Mouse (Mus musculus): ENCODE measurements around the gene Sytl1.

The Sytl1 gene

GRCm38 (mm10) chr4:133247072-133247471 lies 15.8 kb downstream of the Sytl1 start:
- no peak for DNase-seq (ENCODE audit: low read depth)

- no peak for DNase-seq (ENCODE audit: low read depth)
Measured at GRCm38 (mm10) chr4:133244289-133244688, 18.6 kb downstream of the Sytl1 start.

- DNase-seq (ENCODE audit: low read depth), result no peak
Measured at GRCm38 (mm10) chr4:133243538-133243937, 19.4 kb downstream of the Sytl1 start.

DNA sequence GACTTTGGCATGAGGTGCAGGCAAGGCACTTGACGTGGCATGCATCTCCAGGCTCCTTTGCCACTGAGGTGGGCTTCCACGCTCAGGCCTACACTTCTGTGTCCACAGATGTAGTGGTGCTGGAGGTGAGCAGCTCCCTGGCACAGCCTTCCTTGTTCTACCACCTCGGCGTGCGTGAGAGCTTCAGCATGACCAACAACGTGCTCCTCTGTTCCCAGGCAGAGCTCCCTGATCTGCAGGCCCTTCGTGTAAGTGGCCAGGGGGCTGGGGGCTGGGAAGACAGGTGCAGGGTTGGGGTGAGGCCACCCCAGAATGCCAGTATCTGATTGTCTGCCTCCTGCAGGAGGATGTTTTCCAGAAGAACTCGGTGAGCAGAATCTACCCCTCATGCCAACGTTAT lies 20.2 kb downstream of the Sytl1 start:
- DNase-seq (ENCODE audit: low read depth), result no peak

GRCm38 (mm10) chr4:133241910-133242309 lies 21.0 kb downstream of the Sytl1 start:
- DNase-seq (ENCODE audit: low read depth), result no peak

DNA sequence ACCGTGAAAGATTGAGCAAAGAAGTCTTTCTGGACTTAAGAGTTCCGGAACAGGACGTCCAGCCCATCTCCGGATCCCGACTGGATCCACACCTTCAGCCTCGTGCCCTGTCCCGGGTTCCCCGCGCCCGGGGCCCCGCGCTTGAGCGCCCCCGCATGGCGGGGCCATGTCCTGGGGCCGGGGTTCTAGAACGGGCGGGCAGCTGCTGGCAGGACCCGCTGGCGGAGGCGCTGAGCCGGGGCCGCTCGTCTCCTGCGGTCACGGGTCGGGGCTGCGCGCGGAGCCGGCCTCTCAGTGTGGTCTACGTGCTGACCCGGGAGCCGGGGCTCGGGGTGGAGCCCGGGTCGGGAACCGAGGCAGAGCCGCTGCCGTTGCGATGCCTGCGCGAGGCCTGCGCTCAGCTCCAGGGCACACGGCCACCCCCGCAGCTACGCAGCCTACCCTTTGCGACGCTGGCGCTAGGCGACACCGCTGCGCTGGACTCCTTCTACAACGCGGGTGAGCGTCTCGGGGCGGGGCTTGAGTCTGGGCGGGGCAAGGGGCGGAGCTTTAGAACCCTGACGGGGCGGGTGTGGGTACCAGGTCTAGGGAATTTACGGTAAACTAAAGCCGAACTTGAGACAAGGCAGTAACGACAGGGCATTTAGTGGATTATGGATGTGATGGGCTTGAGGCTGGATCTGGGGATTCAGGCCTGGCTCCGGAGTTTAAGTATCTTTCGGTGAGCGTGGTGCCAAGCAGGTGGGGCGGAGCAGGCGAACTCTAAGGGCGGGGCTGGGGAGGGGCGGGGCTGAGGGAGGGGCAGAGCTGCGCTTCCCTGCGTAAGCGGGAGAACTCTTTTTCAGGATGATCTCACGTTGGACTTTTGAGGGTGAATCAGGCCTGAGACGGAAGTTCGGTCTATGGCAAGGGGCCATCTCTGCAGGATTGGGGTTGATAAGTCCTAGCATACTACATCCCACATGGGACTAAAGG lies 21.7 kb downstream of the Sytl1 start:
- peak; percentile 66 for DNase-seq (ENCODE audit: low read depth)

GRCm38 (mm10) chr4:133240490-133240921 lies 22.4 kb downstream of the Sytl1 start, which contains the start of gene Map3k6:
TSS of gene Map3k6 (plus strand) at chr4:133240818.
- peak; percentile 40 for DNase-seq (ENCODE audit: low read depth)

DNA sequence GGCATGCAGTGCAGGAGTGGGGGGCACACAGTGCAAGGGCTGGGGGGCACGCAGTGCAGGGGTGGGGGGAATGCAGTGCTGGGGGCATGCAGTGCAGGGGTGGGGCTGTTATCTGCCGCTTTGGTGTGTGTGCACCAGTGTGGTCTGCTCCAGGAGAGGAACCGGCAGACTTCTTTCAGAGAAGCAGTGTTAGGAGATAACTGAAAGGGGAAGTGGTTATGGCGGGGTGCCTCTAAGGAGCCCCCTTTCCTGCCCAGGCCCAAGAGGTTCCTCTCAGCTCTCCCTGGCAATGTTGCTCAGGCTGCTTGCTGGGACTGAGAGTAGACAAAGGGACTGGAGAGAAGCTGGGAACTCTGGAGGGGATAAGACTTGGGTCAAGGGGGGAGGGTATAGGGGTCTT lies 25.0 kb downstream of the Sytl1 start:
- no peak for DNase-seq (ENCODE audit: low read depth)

GRCm38 (mm10) chr4:133235415-133235814 lies 27.5 kb downstream of the Sytl1 start:
- no peak for DNase-seq (ENCODE audit: low read depth)

DNA sequence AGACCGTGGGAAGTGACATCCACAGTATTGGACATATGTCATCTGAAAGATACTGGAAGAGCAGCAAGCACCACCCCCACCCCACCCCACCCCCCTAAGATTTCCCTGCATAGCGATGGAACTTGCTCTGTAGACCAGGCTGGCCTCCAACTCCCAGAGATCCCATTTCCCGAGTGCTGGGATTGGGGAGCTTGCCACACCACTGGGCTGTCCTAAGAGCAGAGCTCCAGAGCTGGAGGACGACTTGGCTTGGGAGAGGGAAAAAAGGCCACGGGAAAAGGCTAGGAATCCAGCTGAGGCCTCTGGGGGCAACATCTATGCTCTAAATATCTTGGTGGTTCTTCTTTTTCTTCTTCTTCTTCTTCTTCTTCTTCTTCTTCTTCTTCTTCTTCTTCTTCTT lies 28.1 kb downstream of the Sytl1 start:
- no peak for DNase-seq (ENCODE audit: low read depth)

DNA sequence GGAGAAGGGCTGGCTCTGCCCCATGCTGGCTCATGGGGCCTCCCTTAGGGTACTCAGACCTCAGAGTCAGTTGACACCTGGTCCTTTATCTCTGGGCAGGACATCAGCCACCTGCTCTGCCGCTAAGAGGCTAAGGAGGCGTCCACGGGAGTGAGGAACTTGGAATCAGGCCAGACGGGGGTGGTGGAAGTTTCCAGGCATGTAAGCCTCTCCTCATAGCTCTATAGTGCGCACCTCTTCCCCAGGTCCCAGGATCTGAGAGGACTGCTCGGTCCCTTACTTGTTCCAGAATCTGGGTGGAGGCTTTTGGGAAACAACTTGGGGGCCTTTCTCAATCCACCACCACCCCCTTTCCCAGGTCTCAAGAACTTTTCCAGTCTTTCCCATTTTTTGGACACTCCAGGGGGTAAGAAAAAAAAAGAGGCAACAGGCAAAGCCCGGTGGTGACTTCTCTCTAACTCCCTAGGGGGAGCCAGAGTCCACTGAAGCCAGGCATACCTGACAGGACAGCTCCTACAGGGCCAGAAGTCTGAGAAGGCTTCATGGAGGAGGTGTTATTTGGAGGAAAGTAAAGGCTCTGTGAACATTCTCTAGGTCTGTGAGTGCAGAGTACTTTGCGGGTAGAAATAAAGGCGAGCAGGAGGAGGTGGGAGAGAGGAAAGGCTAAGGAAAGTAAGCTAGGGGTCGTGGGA lies 29.5 kb downstream of the Sytl1 start:
- DNase-seq (ENCODE audit: low read depth), result no peak

GRCm38 (mm10) chr4:133229582-133229981 lies 33.3 kb downstream of the Sytl1 start:
- DNase-seq (ENCODE audit: low read depth), result no peak

GRCm38 (mm10) chr4:133227636-133228035 lies 35.3 kb downstream of the Sytl1 start:
- no peak for DNase-seq (ENCODE audit: low read depth)

- DNase-seq (ENCODE audit: low read depth), result no peak
Measured at GRCm38 (mm10) chr4:133226073-133226472, 36.8 kb downstream of the Sytl1 start.

DNA sequence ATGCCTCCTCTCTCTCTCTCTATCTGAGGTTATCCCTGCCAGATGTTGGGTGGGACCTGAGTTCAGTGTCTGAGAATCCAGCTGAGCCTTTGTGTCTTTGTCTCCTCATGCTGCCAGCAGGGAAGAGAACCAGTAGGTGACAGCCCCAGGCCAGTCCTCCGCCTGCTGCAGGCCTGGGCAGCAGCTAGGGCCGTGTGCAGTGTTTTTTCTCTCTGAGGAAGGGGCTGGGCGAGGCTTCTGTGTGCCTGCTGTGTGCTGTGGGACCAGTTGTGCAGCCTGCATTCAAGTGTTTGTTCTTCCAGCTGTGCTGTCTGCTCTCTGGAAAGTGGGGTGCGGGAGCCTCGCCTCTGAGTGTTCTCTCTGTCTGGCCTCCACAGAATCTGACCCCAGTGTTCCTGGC lies 39.0 kb downstream of the Sytl1 start:
- no peak for DNase-seq (ENCODE audit: low read depth)

DNA sequence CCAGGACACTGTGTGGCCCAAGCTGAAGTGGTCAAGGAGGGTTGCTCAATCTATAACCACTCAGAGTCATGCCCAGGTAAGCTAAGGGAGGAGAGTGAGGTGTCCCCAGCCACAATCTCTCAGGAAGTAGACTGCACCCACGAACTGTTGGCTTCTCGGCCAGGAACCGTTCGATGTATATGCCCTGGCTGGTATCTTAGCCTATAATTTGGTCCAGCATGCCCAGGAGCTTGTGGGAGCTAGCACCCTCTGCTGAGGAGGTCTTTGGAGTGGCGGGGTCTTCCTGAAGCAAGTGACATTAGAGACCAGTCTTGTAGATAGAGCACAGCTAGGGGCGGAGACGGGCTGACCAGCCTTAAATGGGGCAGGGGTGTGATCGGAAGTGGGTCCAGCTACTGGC lies 41.2 kb downstream of the Sytl1 start:
- DNase-seq (ENCODE audit: low read depth), result no peak

- no peak for DNase-seq (ENCODE audit: low read depth)
Measured at GRCm38 (mm10) chr4:133220656-133221055, 42.3 kb downstream of the Sytl1 start.

GRCm38 (mm10) chr4:133218745-133219144 lies 44.2 kb downstream of the Sytl1 start:
- DNase-seq (ENCODE audit: low read depth), result no peak

DNA sequence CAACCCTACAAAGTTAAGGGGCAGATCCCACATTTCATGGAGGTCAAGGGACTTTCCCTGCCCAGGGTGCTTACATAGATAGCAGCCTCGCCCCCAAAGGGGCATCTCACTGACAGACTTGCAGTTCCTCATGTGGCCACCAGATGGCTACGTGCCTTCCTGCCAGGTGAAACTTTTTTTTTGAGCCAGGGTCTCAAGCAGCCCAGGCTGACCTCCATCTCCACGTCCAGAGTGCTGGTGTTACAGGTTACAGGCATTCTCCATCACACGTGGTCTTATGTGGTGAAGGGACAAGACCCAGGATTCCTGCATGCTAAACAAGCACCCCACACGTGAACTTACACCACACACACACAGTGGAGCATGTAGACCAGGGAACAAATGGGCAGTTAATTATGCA lies 45.3 kb downstream of the Sytl1 start:
- no peak for DNase-seq (ENCODE audit: low read depth)

DNA sequence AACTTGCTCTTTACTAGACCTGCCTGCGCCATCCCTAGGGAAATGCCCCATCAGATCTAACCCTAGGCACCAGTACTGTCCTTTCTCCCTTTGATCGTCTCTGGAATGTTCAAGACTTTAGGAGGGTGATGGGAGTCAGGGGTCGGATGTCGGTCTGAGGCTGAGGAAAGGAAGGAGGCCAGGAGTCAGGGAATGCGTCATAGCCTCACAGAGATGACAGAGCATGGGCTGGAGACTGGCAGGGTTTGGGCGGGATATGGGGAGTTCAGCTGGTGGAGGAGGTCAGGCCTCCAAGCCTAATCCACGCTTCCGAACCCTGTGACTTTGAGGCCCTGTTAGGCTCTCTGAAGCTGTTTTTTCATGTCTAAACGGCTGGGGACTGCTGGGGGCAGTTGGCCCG lies 49.3 kb downstream of the Sytl1 start:
- no peak for DNase-seq (ENCODE audit: low read depth)

DNA sequence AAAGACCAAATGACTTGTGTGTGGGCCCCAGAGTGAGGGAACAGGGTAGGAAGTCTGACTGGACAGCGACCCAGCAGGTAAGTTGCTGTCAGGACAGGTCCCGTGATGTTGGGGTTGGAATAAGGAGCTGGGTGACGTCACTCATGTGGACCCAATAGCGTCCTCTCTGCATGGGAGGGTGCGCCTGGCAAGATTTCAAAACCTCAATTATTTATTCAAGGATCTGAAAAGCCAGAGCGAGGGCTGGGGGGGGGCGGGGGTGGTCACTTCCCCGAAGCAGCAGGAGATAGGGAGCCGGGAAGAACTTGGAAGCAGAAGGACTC lies 49.7 kb downstream of the Sytl1 start:
- no peak for DNase-seq (ENCODE audit: low read depth)

GRCm38 (mm10) chr4:133212562-133213267 lies 50.2 kb downstream of the Sytl1 start:
- no peak for DNase-seq (ENCODE audit: low read depth)
